Mouse (Mus musculus): ENCODE measurements at regions not wholly inside any gene's neighbourhood (a gene's known extent, or its start where the extent isn't known, plus 50 kb on each side); places are given as distances from the start of the nearest gene placed in this dataset.

DNA sequence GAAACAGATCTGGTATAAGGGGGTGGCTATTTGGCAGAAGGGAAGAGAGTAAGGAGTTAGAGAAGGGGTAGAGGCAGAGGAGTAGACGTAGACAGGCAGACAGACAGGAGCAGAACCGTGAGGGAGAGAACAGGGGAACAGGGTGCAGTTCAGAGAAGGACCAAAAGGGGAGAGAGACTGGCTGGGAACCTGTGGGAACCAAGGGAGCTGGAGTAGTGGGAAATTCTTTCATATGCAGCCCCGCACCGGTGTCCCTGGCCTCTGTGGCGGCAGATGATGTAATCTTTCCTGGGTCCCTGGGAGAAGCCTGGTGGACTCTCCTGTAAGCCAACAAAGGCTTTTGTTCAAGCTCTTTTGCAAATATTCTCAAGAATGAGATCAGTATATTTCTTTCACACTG, 157.8 kb upstream of the Tyw5 start:
- ATAC-seq (no peak), DNase-seq (ENCODE audit: low read depth, low spot score) (no peak)
- in situ Hi-C loops (cut with MboI; ENCODE audit: low pct_unique_long_range_greater_than_20kb), result no loop called here
- no peak for TF ChIP-seq CTCF (IDR thresholded peaks at IDR 0.05)
- ChIA-PET CTCF (no interaction called here), POLR2A (no interaction called here)
- H3K27me3 ChIP-seq, result no peaks in the 10 kb centered on the region

DNA sequence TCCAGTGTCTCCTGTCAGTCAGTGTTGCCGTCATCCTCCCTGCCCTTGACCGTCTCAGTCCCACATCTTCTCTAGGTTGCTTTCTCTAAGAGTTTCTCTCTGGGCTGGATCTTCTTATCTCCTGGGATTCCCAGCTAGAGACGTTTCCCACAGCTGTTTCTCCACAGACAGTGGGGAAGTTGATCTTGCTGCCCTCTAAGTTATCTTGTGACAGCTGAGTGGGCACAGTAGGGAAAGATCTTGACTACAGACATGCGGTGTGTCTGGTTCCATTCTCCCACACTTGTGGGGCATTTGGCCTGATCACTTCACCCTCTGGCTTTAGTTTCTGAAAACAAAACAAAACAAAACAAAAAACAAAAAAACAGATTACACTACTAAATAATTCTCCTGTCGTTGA, 165.2 kb upstream of the Tyw5 start:
- ChIA-PET CTCF (interaction anchor here (2.0 kb wide), 1 partner anchor 34 kb away, joined by 6 read pairs; no protein-coding TSS in a partner anchor), POLR2A (interaction anchor here (0.5 kb wide), 1 partner anchor 697 kb away, joined by 3 read pairs; no protein-coding TSS in a partner anchor)
- TF ChIP-seq CTCF (IDR thresholded peaks at IDR 0.05), result no peak
- in situ Hi-C loops (cut with MboI; ENCODE audit: low pct_unique_long_range_greater_than_20kb), result no loop called here
- ATAC-seq (no peak), DNase-seq (ENCODE audit: low read depth, low spot score) (no peak)
- H3K27me3 ChIP-seq, result no peaks in the 10 kb centered on the region

DNA sequence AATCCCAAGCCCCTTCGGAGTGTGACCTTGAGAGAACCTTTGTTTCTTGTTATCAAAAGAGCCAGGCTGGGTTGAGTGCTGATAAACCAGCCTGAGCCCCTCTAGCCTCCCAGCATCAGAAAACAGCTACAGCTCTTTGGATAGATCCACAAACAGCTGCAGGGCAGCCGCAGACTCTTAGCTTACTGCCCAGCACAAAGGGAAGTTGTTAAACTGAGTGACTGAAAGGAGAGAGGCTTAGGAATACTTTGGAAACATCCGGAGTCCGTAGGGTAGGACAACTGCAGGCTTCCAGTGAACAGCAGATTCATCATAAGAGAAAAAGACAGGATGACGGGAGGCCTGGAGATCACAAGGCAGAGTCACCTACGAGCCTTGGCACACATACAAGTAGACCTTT, 166.9 kb upstream of the Tyw5 start:
- ChIA-PET CTCF (no interaction called here), POLR2A (no interaction called here)
- H3K27me3 ChIP-seq, result no peaks in the 10 kb centered on the region
- TF ChIP-seq CTCF (IDR thresholded peaks at IDR 0.05), result no peak
- in situ Hi-C loops (cut with MboI; ENCODE audit: low pct_unique_long_range_greater_than_20kb), result no loop called here
- DNase-seq (ENCODE audit: low read depth, low spot score) (no peak), ATAC-seq (no peak)

DNA sequence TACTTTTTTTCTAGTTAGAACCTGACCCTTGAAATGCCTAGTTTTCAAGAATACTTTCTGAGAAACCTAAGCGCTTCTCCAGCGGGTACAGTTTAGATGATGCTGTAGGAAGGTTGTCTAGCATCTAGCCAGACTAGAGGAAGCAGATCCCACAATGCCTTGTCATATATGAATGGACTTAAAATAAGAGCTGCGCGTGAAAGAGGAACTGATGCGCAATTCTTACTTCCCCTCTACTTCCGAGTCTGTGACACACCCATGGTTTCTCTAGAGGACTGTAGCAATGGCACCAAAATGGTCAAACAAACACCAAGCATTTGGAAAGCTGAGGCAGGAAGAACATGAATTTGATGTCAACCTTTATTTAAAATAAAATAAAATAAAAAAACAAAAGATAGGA, 167.6 kb upstream of the Tyw5 start:
- no peak for DNase-seq (ENCODE audit: low read depth, low spot score)
- in situ Hi-C loops (cut with MboI; ENCODE audit: low pct_unique_long_range_greater_than_20kb), result no loop called here
- ChIA-PET POLR2A (no interaction called here), CTCF (no interaction called here)
- no peak for ATAC-seq
- TF ChIP-seq CTCF (IDR thresholded peaks at IDR 0.05), result no peak
- no peaks in the 10 kb centered on the region for H3K27me3 ChIP-seq

DNA sequence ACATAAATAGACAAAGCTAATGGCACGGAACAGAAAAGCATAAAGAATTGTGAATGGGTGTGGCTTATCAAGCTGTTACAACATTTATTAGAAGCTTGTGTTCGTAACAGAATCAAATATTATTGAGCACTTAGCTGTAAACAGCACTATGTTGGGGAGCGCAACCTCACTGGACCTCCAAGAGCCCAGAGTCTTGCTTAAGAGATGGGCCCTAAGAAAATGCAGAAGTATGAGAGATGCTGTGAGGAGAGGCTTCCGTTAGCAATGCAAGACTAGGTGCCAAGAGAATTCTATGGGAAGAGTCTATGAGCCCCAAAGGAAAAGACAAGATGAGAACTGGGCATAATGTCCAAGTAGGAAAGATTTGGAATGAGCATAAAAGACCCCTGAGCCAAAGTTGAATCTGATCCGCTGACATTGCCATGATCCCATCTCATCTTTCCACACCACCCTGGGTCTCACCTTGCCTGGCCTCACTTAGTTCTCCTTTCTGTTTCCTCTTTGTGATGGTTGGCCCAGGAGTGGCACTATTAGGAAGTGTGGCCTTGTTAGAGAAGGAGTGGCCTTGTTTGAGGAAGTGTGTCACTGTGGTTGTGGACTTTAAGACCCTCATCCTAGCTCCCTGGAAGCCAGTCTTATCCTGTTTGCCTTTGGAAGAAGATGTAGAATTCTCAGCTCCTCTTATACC, 169.3 kb upstream of the Tyw5 start:
- ATAC-seq, result no peak
- DNase-seq (ENCODE audit: low read depth, low spot score), result no peak
- in situ Hi-C loops (cut with MboI; ENCODE audit: low pct_unique_long_range_greater_than_20kb), result no loop called here
- ChIA-PET CTCF (no interaction called here), POLR2A (no interaction called here)
- H3K27me3 ChIP-seq, result no peaks in the 10 kb centered on the region
- no peak for TF ChIP-seq CTCF (IDR thresholded peaks at IDR 0.05)

DNA sequence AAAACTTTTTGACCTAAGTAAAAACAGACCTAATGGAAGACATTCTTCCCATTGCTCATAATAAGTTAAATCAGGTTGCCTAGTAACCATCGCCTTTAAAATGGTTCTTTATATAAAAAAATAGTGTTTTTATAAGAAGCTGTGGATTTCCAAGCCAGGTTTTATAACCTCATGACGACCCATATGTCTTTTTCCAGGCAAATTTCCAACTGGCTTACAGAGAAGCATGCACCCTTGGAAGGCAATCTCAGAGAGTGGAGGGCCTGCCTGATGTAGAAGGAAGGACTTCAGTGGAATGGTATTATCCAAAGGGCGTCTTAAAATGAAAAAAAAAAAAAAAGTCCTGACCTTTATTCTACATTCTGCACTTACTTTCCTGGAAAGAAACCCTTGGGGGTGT, 172.2 kb upstream of the Tyw5 start:
- DNase-seq (ENCODE audit: low read depth, low spot score) (no peak), ATAC-seq (no peak)
- POLR2A ChIA-PET, result no interaction called here
- TF ChIP-seq CTCF (IDR thresholded peaks at IDR 0.05), result no peak
- CTCF ChIA-PET, result no interaction called here
- in situ Hi-C loops (cut with MboI; ENCODE audit: low pct_unique_long_range_greater_than_20kb), result no loop called here
- no peaks in the 10 kb centered on the region for H3K27me3 ChIP-seq

DNA sequence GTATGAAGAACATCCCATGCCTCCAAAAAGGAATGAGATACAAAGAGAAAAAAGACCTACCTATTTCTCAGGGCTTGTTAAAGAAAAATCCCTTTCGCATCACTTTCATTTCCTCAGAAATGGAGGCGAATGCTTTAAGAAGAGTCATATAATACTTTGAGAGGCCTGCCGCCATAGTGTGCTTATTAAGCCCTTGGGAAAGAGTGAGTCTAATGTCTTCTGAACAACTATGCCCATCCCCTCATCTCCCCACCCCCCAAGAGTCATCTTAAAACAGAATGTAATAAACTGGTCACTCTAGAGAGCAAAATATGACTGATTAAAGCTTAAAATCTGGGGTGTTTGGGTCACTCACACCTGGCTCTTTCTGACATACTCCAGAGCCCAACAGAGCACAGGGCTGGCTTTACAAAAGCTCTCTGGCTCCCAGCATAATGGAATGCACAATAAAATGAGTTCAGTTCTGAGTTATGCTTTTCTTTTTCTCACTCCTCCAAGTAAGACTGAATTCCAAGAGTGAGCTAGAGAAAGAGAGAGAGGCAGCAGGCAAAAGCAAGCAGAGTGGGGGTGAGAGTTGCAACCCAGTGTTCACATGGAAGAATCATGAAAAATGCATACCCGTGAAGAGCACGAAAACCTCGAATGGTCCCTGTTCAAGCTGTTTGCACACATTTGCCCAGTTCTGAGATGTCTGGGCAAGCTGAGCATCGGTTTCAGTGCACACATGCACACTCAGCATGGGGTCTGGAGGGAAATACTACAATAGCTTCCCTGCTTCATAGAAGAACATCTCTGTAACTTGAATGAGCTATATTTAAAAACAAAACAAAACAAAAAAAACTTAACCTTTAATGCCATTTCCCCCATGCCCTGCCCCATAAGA, 180.0 kb upstream of the Spats2l start:
- DNase-seq (ENCODE audit: low read depth, low spot score), result no peak
- in situ Hi-C loops (cut with MboI; ENCODE audit: low pct_unique_long_range_greater_than_20kb), result no loop called here
- ChIA-PET CTCF (interaction anchor here (1.8 kb wide), 1 partner anchor 12 kb away, joined by 8 read pairs; no protein-coding TSS in a partner anchor), POLR2A (no interaction called here)
- H3K27me3 ChIP-seq, result no peaks in the 10 kb centered on the region
- TF ChIP-seq CTCF (IDR thresholded peaks at IDR 0.05), result no peak
- no peak for ATAC-seq

GRCm38 (mm10) chr1:57594815-57595214, 179.1 kb upstream of the Spats2l start:
- CTCF ChIA-PET, result interaction anchor here (1.8 kb wide), 1 partner anchor 11 kb away, joined by 8 read pairs; no protein-coding TSS in a partner anchor
- in situ Hi-C loops (cut with MboI; ENCODE audit: low pct_unique_long_range_greater_than_20kb), result no loop called here
- POLR2A ChIA-PET, result no interaction called here
- no peaks in the 10 kb centered on the region for H3K27me3 ChIP-seq
- ATAC-seq, result no peak
- DNase-seq (ENCODE audit: low read depth, low spot score), result no peak
- no peak for TF ChIP-seq CTCF (IDR thresholded peaks at IDR 0.05)

DNA sequence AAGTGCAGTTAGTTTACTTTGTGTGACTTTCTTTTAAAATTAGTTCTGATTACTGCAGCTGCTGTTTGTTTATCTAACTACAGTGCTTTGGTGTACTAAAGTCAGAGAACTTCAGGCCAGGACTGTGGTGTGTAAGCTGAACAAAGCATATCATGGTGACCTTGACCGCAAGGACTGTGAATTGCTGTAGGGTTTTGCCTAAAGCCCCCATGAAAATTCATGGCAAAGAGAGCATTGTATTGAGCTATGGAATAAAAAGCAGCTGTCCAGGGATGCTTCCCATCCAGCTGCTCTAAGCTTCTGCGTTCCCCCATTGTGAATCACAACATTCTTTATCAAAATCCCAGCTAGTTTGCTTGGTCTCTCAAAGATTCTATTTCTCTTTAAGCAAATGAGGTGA, 173.0 kb upstream of the Spats2l start:
- no peak for DNase-seq (ENCODE audit: low read depth, low spot score)
- in situ Hi-C loops (cut with MboI; ENCODE audit: low pct_unique_long_range_greater_than_20kb), result no loop called here
- H3K27me3 ChIP-seq, result no peaks in the 10 kb centered on the region
- POLR2A ChIA-PET, result no interaction called here
- ATAC-seq, result no peak
- TF ChIP-seq CTCF (IDR thresholded peaks at IDR 0.05), result no peak
- CTCF ChIA-PET, result no interaction called here

DNA sequence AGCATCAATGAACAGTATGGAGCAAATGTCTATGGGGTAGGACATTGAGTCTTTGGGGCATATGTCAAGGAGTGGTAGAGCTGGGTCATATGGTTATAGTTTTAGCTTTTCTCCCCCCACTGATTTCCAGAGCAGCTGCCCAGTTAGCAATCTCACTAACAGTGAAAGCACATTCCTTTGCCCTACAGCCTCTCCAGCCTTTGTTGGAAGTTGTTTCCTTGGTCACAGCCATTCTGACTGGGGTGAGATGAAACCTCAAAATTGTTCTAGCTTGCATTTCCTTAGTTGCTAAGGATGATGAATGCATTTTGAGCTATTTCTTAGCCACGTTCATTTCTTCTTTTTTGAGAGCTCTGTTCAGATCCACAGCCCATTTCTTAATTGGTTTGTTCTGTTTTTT, 168.4 kb upstream of the Spats2l start:
- DNase-seq (ENCODE audit: low read depth, low spot score) (peak; percentile 28), ATAC-seq (peak; percentile 55)
- in situ Hi-C loops (cut with MboI; ENCODE audit: low pct_unique_long_range_greater_than_20kb), result no loop called here
- CTCF ChIA-PET, result interaction anchor here (1.1 to 2.3 kb wide), 8 partner anchors 11 to 343 kb away, joined by 3 to 9 read pairs (median 6); partner anchors contain the start of gene Spats2l
- POLR2A ChIA-PET, result no interaction called here
- no peak for TF ChIP-seq CTCF (IDR thresholded peaks at IDR 0.05)
- no peaks in the 10 kb centered on the region for H3K27me3 ChIP-seq

DNA sequence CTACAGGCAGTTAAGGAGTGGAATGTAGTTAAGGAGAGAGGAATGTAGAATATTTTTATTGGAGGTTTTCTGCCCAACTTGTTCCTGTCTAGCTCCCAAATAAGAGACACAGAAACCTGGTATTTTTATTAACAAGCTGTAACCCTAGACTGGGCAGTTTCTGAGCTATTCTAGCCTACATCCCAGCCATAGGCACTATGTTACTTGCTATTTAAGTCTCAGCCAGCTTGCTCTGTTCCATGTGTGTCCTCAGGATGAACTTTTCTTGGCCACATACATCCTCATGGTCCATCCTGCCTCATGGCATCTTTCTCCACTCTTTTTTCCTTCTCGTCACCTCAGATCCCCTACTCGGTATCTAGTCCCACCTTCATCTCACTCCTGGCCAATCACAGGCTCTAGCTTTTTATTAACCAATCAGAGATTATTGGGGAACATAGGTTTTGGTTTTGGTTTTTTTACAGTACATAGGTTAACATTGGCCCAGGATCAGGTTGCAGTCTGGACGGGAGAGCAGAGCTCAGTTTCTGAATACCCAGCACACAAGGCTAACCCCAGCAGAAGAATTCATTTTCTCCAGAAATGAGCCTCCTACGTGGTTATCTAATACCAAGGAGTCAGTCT, 167.8 kb upstream of the Spats2l start:
- ChIA-PET POLR2A (no interaction called here), CTCF (interaction anchor here (0.9 to 2.3 kb wide), 9 partner anchors 12 to 343 kb away, joined by 3 to 9 read pairs (median 6); partner anchors contain the start of gene Spats2l)
- ATAC-seq (peak; percentile 87), DNase-seq (ENCODE audit: low read depth, low spot score) (peak; percentile 28)
- in situ Hi-C loops (cut with MboI; ENCODE audit: low pct_unique_long_range_greater_than_20kb), result no loop called here
- no peak for TF ChIP-seq CTCF (IDR thresholded peaks at IDR 0.05)
- no peaks in the 10 kb centered on the region for H3K27me3 ChIP-seq
